Mouse (Mus musculus) ES-Bruce4 (cell line): Measurements from ENCODE around the gene BC028528. TPM values are rescaled to one million over a fixed set of nuclear protein-coding genes. Genes with fewer than 3 reads are reported as not detected.

Experiments
- H3K27ac ChIP-seq: 2 replicates; pipeline ENCODE4 v1.5.1; 2012; ENCODE audit warnings: low read length, inconsistent platforms; ENCODE audit not compliant: insufficient read depth
- H3K27me3 ChIP-seq: 2 replicates; pipeline ENCODE4 v1.6.1; 2012; ENCODE audit warnings: mild to moderate bottlenecking, low read length, inconsistent platforms; ENCODE audit not compliant: control insufficient read depth, poor library complexity, insufficient read depth, severe bottlenecking
- H3K36me3 ChIP-seq: 2 replicates; pipeline ENCODE4 v1.6.1; 2012; ENCODE audit warnings: inconsistent platforms, mild to moderate bottlenecking, low read length, moderate library complexity; ENCODE audit not compliant: control insufficient read depth, poor library complexity, insufficient read depth, severe bottlenecking
- H3K4me1 ChIP-seq: one replicate; pipeline ENCODE4 v1.8.1; 2011; ENCODE audit warnings: low read length; ENCODE audit not compliant: control insufficient read depth, insufficient read depth
- H3K4me3 ChIP-seq: 2 replicates; pipeline ENCODE4 v1.5.1; 2011; ENCODE audit warnings: low read depth, mild to moderate bottlenecking, low read length
- H3K9ac ChIP-seq: 2 replicates; pipeline ENCODE4 v1.6.1; 2012; ENCODE audit warnings: low read depth, mild to moderate bottlenecking, inconsistent platforms; ENCODE audit not compliant: poor library complexity, severe bottlenecking
- H3K9me3 ChIP-seq: replicated peaks from 2 replicates; pipeline ENCODE4 v1.6.1; 2012; ENCODE audit warnings: mild to moderate bottlenecking, low read length, inconsistent platforms; ENCODE audit not compliant: control insufficient read depth, poor library complexity, insufficient read depth, severe bottlenecking
- CTCF ChIP-seq: IDR thresholded peaks from one replicate; pipeline ENCODE4 v1.8.1; 2011; ENCODE audit warnings: low read depth, low read length
- EP300 ChIP-seq: IDR thresholded peaks from 2 replicates; pipeline ENCODE4 v1.6.1; 2011; ENCODE audit warnings: low read depth, low read length; ENCODE audit not compliant: insufficient read depth
- POLR2A ChIP-seq: IDR thresholded peaks from one replicate; pipeline ENCODE4 v1.8.1; 2011; ENCODE audit warnings: low read length; ENCODE audit not compliant: insufficient read depth
- polyA plus RNA-seq: library from polyadenylated mRNA; stranded (reverse); fragments of >200 nt; gene quantifications from 2 replicates; pipeline ENCODE4 v1.2.4, GENCODE M21; 2011; ENCODE audit warnings: low read depth; ENCODE audit not compliant: missing spikeins, insufficient read depth, insufficient read length

Gene BC028528
- polyA plus RNA-seq, 1 experiment, result 5.4 TPM

DNA sequence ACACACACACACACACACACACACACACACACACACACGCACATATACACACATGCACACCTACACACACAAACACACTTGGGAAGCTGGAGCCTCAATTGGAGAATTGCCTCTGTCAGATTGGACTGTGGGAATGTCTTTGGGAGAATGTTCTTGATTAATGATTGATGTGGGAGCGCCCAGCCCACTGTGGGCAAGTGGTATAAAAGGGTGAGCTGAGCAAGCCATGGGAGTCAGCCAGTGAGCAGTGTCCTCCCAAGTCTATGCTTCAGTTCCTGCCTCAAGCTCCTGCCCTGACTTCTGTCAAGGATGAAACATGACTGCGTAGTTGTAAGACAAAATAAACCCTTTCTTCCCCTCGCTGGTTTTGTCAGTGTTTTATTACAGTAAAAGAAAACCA lies 4.2 kb downstream of the BC028528 start:
- no peaks in the 10 kb centered on the region for H3K27me3 ChIP-seq
- TF ChIP-seq POLR2A (no peak), EP300 (no peak), CTCF (no peak)
- H3K27ac ChIP-seq, result no peak overlapping the region
- H3K36me3 ChIP-seq, result no peaks in the 10 kb centered on the region
- no peak overlapping the region for H3K9ac ChIP-seq
- no peak overlapping the region for H3K4me3 ChIP-seq
- no peaks in the 10 kb centered on the region for H3K9me3 ChIP-seq
- peaks cover 6% of the 10 kb centered on the region for H3K4me1 ChIP-seq

DNA sequence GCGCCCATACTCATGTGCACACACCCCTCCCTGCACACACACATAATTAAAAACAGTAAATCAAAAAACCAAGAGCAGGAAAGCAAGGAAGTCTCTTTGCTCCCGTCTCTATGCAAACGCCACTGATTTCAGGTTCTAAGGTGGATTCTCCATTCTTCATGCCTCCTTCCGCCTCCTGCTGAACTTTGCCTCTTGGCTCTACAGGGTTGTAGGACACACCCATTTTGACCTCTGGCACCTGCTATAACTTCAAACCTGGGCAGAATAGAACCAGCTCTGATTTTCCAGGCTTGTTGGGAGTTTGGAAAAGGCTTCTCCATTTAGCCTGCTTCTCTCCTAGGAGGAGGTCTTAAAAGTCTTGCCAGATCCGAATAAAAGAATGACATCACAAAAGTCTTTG lies 7.4 kb downstream of the BC028528 start:
- Histone ChIP-seq H3K9me3 (no peaks in the 10 kb centered on the region), H3K27me3 (no peaks in the 10 kb centered on the region), H3K36me3 (no peaks in the 10 kb centered on the region), H3K27ac (no peak overlapping the region), H3K4me1 (no peaks in the 10 kb centered on the region), H3K9ac (no peak overlapping the region), H3K4me3 (no peak overlapping the region)
- TF ChIP-seq POLR2A, result no peak
- TF ChIP-seq CTCF, result no peak
- TF ChIP-seq EP300, result no peak

DNA sequence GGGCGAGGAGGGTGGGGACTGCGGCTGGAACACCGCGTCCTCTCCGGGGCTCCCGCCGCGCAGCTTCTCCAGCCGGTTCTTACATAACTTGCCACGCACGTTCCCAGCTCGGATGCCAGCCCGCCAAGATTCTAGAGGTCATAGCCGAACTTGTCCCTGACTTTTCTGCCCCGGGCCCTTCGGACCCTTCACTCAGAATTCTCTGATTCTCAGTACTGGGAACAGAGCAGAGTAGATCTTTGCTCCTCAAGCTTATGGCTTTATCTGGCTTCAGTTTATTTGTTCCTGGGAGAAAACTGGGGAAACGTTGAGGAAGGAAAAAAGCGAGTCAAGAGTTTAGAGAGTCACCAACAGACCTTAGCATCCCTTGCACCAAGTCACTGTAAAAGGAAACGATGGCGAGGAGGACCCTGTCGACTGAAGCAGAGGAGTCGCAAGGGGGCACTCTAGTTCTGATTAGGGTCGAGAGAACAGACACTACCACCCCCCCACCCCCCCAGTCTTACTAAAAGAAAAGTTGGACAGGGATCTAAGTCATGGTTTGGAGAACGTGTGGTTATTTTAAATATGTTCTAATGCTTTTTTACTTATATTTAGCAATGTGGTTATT lies 8.9 kb downstream of the BC028528 start:
- H3K4me1 ChIP-seq, result no peaks in the 10 kb centered on the region
- H3K27me3 ChIP-seq, result no peaks in the 10 kb centered on the region
- peak overlapping the region; percentile 36 for H3K4me3 ChIP-seq
- no peak overlapping the region for H3K27ac ChIP-seq
- TF ChIP-seq CTCF, result peak; percentile 69
- no peak for TF ChIP-seq EP300
- TF ChIP-seq POLR2A, result no peak
- H3K9ac ChIP-seq, result peak overlapping the region; percentile 17; the same call in 1 of the 2 replicates
- H3K9me3 ChIP-seq, result no peaks in the 10 kb centered on the region
- no peaks in the 10 kb centered on the region for H3K36me3 ChIP-seq

DNA sequence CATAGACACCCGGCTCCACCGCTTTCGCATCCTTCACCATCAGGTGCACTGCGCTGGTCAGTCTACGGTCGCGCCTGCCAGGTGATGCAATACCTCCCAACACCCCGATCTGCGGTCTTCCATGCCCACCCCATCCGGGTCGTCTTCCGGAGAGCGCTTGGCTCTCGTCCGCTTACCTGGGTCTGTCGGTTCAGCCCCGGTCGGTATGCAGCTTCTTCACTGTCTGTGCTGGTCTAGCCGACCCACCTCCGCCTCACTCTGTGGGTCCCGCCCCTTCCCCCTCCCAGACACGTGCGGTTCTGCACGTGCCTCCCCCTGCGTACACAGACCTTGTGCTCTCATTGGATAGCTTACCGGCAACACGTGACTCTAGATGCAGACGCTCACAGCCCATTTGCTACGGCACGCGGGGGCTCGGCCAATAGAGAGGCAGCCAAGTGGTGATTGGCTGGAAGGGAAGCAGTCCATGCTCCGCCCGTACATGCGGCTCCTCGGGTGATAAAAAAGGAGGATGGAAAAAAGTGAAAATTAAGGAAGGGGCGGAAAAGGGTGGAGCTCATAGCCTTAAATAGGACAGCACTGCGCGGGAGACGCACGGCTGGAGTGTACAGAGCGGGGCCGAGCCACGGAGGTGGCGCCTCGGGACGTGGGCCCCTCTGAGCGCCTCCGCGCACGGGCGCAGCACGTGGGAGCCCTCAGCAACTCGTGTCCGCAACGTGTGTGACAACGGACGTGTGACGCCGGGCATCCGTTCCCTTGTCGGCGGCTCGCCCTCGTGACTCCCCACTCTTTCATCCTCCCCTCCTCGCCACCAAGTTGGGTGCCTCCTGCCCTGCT lies 9.6 kb downstream of the BC028528 start, which contains the start of gene Ciart:
Gene Ciart (minus strand): TSS at position 273 of the 837 bp plus-strand sequence.
- TF ChIP-seq POLR2A (no peak), EP300 (peak; percentile 36; the same call in 1 of the 2 replicates)
- H3K9ac ChIP-seq, result peak within 1 kb of the TSS; percentile 38
- H3K27me3 ChIP-seq, result no peaks in the 10 kb centered on the region
- no peak within 1 kb of the TSS for H3K27ac ChIP-seq
- H3K4me1 ChIP-seq, result no peaks in the 10 kb centered on the region
- H3K36me3 ChIP-seq, result no peaks in the 10 kb centered on the region
- no peaks in the 10 kb centered on the region for H3K9me3 ChIP-seq
- H3K4me3 ChIP-seq, result peak within 1 kb of the TSS; percentile 68

DNA sequence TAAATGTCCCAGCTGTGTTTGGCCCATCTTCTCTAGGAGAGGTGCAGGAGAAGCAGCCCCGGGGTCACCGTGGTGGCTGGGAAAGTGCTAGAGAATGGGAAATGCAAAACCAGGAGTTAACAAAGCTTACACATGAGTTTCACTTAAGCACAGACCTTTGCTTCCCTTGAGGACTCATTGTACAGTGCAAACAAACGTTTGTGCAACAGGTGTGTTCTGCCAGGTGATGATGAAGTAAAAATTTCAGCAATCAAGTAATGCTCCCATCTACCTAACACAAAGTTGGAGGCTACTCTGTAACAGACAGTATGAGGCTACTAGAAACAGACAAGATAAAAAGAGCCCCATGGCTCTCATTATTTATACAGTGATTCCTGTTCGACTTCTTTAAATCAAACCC lies 12.7 kb downstream of the BC028528 start:
- Histone ChIP-seq H3K4me1 (no peaks in the 10 kb centered on the region), H3K27ac (no peak overlapping the region), H3K27me3 (no peaks in the 10 kb centered on the region), H3K36me3 (no peaks in the 10 kb centered on the region), H3K9ac (no peak overlapping the region), H3K9me3 (no peaks in the 10 kb centered on the region), H3K4me3 (no peak overlapping the region)
- TF ChIP-seq POLR2A (no peak), EP300 (no peak), CTCF (no peak)

DNA sequence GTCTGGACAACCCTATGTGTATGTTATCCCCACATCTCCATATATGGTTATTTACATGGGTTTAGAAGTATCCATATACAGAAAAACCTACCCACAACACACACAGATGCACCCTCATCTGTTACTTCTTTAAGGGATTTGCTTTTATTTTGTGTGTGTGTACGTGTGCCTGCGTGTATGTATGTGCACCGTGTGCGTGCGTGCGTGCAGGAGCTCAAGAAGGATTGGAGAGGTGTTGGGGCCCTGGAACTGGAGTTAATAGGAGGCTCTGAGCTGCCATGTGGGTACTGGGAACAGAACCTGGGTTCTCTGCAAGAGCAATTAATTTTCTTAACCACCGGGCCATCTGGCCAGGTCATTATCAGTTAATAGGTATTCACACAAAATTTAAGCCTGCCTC lies 19.8 kb downstream of the BC028528 start:
- TF ChIP-seq EP300 (no peak), POLR2A (no peak), CTCF (no peak)
- peak overlapping the region; percentile 60 for H3K4me3 ChIP-seq
- no peaks in the 10 kb centered on the region for H3K9me3 ChIP-seq
- H3K36me3 ChIP-seq, result peaks cover 7% of the 10 kb centered on the region
- no peaks in the 10 kb centered on the region for H3K27me3 ChIP-seq
- peaks cover 4% of the 10 kb centered on the region for H3K4me1 ChIP-seq
- H3K27ac ChIP-seq, result no peak overlapping the region
- peak overlapping the region; percentile 88 for H3K9ac ChIP-seq
